Mouse (Mus musculus) CD4-positive helper T cell, adult 2 months (primary cell): ENCODE data around the gene Baz2b.

Source experiments
- DNase-seq: peaks from one replicate; pipeline ENCODE4 v3.0.0-alpha.2; 2012; ENCODE audit warnings: low read depth, missing footprints, low spot score

The Baz2b gene

DNA sequence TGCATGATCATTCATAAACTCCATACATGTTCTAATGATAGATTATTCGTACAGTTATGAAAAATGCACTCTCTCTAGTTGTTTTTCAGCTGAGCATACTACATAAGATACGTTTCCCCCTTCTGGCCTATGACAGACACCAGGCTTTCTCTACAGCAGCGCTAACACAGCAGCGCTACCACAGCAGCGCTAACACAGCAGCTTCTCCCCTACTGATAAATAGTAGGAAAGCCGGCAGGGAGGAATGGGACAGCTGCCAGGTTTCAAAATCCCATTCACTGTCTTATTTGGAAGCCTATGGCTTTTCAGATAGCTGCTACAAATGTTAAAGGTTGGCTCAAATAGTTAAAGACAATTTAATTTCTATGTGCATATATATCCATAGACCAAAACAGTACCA, 251.1 kb downstream of the Baz2b start:
- DNase-seq = no peak

DNA sequence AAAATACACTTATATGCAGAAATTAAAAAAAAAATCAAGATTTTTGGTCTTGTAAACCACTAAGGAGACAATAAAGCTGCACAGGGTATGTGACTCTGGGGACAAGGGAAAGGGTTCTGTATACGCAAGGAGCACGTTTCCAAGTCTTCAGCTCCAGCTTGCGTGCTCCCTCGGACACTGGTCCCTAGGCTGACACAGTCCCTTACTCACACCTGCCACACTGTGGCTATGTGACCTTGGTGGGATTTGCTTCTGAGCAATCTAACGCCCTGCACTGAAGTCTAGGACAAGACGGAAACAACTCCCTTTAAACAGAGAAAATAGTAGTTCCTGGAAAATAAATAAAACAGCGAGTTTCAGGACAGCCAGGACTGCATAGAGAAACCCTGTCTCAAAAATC, 253.7 kb downstream of the Baz2b start:
- no peak for DNase-seq

DNA sequence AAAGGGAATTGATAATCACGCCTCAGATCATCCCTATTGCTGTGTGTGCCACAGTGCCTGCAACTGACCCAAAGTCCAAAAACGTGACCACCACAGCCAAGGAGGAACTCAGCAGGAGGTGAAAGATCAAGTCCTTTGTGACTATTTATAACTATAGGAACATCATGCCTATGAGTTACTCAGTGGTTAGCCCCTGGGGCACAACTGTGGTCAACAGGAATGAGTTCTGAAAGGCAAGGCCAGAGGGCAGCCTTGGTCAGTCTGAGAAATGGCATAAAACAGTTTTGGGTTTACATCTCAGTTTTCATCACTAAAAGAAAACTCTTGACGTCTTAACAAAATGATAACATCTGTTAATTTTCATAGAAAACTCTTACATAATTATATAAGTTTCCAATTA, 254.8 kb downstream of the Baz2b start:
- no peak for DNase-seq

DNA sequence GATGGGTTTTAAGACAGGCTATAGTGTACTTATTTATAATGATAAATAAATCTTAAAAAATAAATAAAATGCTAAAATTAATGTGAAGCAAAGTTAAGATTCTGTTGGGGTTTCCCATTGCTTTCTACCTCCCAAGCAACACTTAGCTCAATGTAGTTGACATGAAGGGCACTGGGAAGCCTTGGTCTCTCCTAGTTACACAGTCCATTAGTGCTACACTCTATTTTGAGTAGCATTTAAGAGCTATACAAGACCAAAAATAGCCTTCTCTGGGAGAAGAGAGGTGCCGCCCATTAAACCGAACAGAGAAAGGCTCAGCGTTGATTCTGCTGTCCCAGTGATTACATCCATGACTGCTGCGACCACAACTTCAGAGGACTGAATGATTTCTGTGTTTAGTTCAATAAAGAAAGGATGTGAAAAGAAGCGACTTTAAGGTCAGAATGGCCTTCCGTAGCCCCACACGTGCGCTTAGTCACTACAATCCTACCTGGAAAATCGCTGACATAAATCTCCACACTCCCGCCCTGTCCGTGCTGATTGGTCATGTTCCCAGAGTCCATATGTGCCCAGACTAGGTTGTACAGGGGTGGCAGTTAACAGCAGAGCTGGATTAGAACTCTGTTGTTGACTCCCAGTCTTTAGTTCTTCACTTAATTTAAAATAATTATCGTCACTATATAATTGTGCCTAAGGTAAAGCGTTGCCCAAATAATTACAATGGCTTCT, 257.2 kb downstream of the Baz2b start:
- DNase-seq = no peak

DNA sequence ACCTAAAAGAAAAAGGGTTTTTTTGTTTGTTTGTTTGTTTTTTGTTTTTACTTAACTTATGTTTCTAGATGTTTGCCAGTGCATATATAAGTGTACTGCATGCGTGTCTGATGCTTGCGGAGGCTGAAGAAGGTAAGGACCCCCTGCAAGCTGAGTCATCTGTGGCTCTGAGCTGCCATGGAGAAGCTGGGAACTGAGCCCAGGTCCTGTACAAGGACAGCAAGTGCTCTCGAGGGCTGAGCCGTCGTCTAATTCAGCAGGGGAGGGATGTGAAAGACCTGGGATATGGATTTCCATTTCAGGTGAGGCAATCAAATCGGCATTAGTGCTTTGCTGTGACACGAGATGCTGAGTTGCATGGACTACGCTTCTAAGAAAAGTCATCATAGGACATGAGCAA, 257.9 kb downstream of the Baz2b start:
- DNase-seq = no peak

DNA sequence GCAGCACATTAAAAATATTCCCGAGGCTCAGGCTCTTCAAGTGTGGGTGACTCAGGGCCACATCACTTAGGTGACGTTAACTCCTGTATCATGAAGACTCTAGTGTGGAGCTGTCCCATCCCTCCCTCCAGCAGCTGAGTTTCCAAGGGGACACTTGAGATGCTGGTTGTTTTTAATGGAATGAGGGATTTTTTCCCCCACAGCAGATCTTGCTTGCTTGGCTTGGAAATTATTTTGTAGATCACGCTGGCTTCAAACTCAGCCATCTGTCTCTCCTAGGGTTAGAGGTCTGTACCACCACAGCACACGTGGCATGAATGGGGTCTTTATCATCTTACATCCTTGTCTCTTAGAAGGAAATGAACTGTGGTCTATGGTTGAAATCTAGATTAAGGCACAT, 258.5 kb downstream of the Baz2b start:
- DNase-seq = no peak

DNA sequence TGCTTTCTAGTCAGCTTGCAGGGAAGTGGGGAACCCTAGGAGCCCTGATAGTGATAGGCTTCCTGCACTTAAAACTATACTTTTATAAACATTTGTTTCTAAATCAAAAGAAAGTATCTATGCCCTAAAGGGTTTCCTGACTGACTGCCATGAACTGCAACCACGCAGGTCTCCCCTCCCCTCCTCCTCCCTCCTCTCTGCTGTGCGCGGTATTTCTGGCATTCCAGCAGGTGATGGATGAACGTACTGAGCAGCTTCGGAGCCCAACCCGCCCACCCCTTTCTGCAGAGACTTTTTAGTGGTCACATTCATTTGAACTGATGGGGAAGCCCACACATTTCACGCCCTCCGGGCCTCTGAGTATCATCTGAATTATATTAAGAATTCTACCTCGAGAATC, 273.3 kb downstream of the Baz2b start:
- DNase-seq = no peak

DNA sequence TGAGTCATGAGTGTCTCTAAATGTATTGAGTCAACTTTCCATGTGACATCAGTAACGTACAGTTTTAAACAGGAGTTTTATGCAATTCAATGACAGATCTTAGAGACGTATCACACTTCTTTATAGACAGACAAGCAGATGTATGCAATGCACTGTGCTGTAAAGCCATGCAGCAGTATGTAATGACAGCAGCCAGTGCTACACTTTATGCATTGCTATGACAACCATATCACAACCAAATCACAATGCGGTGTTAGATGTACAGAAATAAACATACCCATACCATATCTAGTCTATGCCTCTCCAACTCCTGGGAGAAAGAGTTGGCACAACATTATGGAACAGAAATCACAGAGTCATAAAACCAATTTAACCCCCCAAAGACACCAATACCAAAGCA, 276.5 kb downstream of the Baz2b start:
- DNase-seq = no peak

DNA sequence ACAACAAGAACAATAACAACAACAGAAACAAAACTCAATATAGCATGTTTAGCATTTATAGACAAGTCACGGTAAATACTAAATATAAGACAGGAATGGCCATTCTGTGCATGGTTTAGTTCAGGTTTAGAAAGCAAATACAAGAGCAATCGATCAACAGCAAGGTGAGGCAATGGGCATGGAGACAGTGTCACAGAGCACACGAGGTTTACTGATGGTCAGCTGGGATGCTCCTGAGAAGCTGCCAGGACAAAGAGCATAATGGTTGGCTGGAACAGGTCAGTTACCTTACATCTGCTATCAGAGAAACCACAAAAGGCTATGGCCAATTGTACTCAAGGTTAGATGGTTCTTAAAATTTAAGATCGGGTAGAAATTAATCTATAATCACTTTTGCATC, 277.4 kb downstream of the Baz2b start:
- DNase-seq = no peak

DNA sequence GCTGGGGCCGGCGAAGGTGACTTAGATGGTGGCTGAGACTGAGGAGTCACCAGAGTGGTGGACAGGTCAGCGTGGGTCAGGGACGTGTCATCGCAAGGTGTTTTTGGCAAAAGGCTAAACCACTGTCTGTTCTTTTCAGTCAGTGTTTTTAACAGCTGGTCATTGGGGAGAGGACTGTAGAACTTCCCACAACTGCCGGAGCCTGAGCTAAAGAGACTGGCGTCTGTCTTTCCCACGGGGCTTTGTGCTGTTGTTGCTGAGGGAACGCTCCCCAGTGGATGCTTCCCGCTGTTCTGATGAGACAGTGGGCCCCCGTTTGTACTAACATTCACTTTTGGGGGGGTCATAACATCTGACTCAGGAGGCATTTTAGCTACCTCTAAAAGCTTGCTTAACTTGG, 296.0 kb downstream of the Baz2b start:
- no peak for DNase-seq

DNA sequence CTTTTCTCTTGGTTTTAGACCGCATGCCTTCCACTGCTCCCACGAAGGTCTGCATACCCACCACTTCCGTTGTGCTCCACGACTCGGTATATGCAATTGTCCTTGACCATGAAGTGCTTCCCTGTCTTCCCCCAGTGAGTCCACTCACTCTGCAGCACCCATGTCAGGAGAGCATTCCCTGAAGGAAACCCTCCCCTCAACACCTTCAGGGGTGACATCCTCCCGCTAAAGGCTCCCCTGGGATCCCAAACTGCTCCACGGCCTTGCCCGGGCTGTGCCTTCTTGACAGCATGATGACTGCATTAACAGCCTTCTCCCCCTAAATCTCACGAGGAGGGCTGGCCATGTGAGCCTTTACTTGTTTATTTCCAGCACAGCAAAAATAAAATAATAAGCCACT, 301.6 kb downstream of the Baz2b start:
- DNase-seq = no peak

DNA sequence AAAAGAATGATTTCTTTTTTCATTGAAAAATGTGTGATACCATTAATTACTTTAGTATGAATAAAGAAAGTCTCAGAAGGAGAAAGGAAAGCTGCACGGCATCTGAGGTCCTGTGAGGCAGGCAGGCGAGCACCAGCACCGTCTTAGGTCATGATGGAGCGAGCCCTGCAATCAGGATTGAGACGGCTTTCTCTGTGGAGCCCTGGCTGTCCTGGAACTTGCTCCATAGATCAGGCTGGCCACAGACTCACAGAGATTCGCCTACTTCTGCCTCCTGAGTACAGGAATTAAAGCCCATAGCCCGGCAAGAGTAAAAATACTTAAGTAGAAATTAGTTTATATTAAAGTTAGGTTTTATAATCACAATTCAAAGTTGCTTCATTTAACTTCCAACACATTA, 305.6 kb downstream of the Baz2b start:
- no peak for DNase-seq

DNA sequence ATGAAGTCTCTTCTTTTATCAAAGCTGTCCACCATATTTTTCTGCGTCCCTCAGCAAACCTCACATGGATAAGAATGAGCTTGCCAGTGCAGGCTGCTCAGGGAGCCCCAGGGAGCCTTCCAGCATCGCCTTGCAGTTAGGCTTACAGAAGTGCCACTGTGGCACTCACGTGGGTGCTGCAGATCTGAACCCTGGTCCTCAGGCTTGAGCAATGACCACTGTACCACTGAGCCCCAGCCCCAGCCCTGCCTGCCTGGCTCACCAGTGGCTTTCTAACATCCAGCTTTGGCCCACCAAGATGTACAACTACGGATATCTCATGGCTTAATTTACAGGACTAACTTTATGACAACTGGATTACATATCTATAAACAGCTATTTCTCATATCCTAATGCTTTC, 311.0 kb downstream of the Baz2b start:
- DNase-seq = no peak

DNA sequence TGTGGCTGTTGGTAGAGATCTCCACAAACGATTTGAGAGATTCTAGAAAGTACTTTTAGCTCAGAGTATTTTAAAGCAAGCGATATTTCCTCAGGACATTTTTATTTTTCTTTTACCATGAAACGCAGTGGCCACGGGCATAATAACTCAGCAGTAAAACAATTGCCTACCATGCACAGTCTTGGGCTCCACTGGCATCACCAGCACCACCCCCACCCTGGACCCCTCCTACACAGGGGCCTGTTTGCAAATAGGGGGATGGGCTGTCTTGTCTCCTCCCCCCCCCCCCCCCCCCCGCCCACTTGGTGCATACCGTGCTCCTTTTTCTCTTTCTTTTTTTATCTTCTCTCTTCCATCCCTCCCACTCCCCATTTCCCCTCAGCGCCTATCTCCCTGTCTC, 311.5 kb downstream of the Baz2b start:
- no peak for DNase-seq

DNA sequence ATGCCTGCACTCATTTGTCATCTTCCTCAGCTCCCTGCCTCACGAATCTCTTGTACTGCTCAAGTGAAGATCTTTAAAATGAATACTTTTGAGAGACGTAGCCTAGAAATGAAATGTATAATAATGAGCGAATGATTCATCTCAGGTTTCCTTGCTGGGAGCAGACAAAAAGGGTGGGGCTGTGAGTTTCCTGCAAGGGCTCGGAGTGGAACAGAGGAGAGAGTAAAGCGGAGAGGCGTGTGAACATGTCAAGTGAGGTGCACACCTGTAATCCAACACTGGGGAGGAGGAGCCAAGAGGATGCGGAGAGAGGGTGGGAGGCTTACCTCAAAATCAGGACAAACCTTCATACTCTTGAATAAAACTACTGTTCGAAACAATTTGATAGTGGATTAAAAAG, 312.8 kb downstream of the Baz2b start:
- no peak for DNase-seq

DNA sequence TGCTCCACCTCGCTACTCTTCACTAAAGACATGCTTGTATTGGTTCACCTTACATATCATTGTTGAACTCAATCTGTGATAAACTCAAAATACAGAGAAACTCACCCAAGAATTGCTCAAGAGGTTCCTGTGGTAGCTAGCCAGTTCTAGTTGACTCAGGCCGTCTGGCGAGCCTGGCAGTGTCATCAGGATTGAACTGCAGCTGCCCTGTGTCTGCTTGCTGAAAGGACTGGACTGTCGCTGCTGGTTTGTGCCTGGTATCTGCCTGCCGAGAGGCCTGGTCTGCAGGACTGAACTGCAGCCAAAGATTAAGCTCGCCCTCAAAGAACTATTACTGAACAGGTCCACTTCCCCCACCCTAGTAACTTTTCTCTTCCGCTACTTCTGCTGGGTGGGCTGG, 313.2 kb downstream of the Baz2b start:
- DNase-seq = no peak

DNA sequence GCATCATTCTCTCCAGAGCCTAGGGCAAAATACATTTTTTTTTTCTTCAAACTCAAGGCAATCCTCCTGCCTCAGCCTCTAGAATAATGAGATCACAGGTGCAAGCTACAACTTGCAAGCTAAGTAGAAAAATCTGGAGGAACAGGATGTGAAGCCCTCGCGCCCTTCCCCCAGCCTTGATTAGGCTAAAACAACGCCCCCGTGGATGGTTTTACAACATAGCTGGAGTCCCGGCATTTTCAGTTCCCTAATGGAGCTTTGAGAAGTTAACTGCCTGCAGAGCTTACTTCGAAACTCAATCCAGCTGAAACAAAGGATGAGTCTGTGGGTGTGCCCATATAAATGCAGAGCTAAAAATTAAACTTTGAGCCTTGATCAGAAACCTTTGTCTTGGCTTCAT, 319.9 kb downstream of the Baz2b start:
- no peak for DNase-seq

DNA sequence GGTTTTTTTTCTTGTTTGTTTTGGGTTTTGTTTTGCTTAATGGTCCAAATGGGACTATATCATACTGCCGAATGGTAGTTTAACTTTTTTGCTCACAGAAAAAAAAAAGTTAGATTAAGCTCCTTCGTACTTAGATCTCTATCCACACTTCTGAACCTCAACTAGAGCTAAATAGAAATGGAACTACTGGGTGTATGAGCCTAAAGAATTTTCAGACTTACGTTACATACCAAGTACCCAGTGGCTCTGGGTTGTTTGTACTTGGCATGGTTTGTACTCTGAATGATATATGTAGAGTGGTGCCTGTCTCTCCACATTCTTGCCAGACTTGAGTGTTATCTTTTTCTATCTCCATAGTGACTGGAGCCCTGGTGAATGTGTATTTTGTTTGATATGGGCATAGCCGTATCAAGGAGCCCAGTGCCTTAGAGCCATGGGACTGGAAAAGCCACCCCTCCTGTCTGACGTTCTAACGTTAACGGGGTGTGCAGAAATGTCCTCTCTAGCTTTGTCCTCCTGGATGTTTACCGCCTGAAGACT, 326.8 kb downstream of the Baz2b start:
- no peak for DNase-seq

DNA sequence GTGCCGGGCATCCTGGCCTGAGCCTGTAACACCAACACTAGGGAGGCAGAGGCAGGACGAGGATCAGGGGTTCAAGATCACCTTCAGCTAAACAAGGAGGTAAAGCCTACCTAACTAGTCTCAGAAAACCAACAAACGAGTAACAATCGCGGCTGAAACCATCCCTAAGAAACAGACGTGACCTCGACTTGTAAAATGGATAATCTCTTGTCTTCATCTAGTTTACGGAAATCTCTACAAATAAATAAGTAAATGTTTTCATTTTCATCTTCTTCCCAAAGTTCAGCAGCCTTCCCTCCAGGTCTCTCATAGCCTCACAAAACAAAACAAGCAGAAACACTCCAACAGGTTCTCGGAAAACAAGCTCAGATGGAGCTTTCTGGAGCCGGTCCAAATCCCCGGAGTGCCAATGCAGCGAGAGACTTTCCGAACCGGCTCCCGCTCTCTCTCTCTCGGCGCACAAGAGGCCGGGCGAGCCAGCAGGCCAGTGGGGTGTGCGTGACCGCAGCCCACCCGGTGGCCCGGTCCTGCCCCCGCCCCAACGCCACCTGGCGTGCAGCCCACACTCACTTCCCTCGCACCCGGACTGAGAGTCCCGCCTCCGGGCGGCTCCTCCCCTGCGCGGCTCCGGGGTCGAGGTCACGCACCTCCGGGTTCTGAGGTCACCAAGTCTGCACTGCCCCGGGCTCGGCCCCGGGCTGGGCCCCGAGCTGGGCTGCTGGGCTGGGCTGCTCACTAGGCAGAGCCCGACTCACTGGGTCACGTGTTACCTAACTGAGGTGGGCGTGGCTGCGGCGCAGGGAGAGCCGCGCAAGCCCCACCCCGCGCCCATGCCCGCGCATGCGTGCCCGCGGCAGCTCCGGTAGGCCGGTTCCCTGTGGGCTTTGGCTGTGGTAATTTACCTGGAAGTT, 327.6 kb downstream of the Baz2b start, which contains the start of gene Wdsub1:
Gene Wdsub1, minus strand, starts transcription at position 761 of the 911 bp plus-strand sequence.
- DNase-seq = peak; percentile 94

DNA sequence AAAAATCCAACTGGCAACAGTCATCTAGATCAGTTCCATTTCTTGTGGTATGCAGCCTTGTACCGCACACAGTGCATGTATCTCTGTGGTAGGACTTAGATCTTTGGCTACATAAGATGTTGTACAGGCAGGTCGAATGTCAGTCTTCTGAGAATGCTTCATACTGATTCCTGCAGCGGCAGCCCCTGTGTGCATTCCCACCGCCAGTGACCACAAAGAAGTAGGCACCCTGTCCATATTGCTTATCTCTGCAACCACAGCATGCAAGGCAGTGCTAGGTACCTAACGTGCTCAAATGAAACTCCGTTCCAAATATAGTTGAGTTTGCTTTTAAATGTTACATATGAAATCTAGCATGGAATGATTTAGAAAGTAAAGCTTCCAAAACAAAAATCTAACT, 328.2 kb downstream of the Baz2b start:
- DNase-seq = peak; percentile 16

DNA sequence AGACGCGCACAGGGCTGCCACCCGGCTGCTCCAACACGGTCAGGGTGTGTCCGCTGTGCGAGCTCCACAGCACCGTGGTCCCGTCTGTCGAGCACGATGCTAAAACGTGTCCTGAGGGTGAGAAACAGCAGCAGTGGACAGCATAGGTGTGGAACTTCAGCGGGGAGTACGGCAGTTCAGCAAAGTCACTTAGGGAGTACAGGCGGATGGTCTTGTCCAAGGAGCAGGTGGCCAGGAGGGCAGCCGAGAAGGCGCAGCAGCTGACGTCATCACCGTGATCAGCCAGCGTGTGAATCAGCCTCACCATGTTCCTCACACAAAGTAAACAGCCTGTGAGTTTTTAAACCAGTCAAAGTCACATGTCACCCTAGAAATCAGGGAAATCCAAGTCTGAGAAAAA, 331.4 kb downstream of the Baz2b start:
- DNase-seq = no peak

DNA sequence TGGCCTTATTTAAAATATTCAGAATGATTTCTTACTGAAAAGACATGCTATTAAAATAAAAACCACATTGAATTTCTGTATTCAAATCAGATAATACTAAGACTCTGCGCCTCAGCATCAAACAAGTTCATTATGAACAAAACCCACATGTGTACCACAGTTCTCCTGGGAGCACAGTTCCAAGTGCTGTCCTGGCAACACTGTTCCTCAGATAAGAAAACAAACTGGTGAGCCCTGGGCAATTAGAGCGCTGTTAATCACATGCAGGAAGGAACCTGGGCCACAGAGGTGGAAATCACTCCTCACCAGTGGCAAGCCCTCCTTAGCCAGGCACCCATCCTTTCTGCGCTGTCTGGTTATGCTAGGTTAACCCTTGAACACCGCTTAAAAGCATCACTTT, 332.3 kb downstream of the Baz2b start:
- DNase-seq = no peak

DNA sequence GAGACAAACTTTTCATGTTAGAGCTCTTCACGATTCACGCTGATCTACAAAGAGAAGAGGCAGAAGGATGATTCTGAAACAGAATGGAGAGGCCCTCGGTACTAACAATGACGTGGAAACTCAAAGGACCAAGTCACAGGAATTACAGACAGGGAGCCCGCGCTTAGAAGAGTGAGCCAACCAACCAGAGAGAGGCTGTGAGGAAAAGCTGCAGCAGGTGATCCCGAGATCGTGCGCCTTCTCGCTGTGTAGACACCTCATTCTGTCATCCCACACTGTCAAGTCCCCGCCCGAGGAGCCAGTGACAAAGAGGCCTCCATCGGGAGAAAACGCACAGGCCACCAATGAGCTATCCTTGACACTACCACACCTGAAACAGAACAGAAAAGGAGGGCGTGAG, 333.2 kb downstream of the Baz2b start:
- no peak for DNase-seq
